Mouse (Mus musculus) hindbrain, embryonic 16.5 days (tissue): ENCODE measurements around the gene Gm14226. TPM values are rescaled to one million over a fixed set of nuclear protein-coding genes. Genes with fewer than 3 reads are reported as not detected.

Experiments
- polyA plus RNA-seq: library from polyadenylated mRNA; unstranded; fragments of >200 nt; fragmentation: Nextera tagmentation; extraction: Ambion mirVana; gene quantifications from 2 replicates; pipeline ENCODE4 v1.2.1, GENCODE M21; 2015

The Gm14226 gene
- polyA plus RNA-seq, 1 experiment from 2014 or later, result 0.19 TPM

Other genes with a start within 250 kb of the Gm14226 start
- not detected in 2 replicates for gene Gm14214, start 248.2 kb upstream of the Gm14226 start, polyA plus RNA-seq
- 22.8 and 23.4 TPM in 2 replicates for gene Raly, start 227.2 kb upstream of the Gm14226 start, polyA plus RNA-seq
- gene a, start 226.9 kb upstream of the Gm14226 start, polyA plus RNA-seq, result 1.0 and 1.1 TPM in 2 replicates
- 58.4 and 60.4 TPM in 2 replicates for gene Eif2s2, start 125.3 kb upstream of the Gm14226 start, polyA plus RNA-seq
- gene Ahcy, start 56.2 kb downstream of the Gm14226 start, polyA plus RNA-seq, result 33.3 and 36.6 TPM in 2 replicates
- 33.6 and 37.9 TPM in 2 replicates for gene Itch, start 115.2 kb downstream of the Gm14226 start, polyA plus RNA-seq
- gene Dynlrb1, start 218.3 kb downstream of the Gm14226 start, polyA plus RNA-seq, result 746 and 788 TPM in 2 replicates